Mouse (Mus musculus): Measurements from ENCODE around the gene Sphk2.
A peak's percentile ranks its signal among the peaks of the same experiment; 100 is the strongest.

- TF ChIP-seq CTCF (IDR thresholded peaks at IDR 0.05; ENCODE audit: low read depth) (peak; percentile 8; the same call in 1 of the 2 replicates), EP300 (IDR thresholded peaks at IDR 0.05; ENCODE audit: low read depth) (no peak)
Observed at GRCm38 (mm10) chr7:45668921-45669320, 48.9 kb downstream of the Sphk2 start.
